Mouse (Mus musculus) kidney, adult 18-20 months (tissue): Measurements from ENCODE around the gene Tfrc.

Source experiments
- DNase-seq: peaks from one replicate; pipeline ENCODE4 v3.0.0; 2021

The Tfrc gene

DNA sequence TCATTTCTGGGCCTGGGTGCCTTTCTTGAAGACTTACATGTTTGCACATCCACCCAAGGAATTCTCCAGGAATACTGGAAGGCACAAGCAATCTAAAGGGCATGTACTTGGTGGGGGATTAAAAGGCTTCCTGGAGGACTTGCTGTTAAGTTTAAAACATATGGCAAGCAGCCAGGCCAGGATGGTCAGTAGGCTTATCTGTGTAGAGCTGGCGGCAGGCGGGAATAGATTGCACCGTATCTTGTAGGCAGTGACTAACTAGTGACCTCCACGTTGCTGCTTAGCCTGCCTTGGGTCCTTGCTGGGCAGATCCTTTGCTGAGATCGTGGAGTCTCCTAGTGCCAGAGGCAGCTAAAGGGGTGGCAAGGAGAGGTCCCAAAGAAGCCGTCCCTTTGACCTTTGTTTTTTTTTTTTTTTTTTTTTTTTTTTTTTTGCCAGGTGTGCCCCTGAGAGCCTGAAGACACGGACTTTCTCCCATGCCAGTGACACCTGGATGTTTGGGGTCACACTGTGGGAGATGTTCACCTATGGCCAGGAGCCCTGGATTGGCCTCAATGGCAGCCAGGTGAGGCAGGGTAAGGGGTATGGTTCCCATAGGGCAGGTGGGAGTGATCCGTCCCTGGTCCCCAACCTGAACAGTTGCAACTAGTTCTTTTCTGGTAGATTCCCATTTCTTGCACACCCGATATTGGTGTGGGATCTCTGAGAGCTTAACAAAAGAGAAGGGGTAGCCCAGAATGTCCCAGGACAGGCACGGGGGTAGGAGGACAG, 61.8 kb downstream of the Tfrc start:
- DNase-seq, result no peak

DNA sequence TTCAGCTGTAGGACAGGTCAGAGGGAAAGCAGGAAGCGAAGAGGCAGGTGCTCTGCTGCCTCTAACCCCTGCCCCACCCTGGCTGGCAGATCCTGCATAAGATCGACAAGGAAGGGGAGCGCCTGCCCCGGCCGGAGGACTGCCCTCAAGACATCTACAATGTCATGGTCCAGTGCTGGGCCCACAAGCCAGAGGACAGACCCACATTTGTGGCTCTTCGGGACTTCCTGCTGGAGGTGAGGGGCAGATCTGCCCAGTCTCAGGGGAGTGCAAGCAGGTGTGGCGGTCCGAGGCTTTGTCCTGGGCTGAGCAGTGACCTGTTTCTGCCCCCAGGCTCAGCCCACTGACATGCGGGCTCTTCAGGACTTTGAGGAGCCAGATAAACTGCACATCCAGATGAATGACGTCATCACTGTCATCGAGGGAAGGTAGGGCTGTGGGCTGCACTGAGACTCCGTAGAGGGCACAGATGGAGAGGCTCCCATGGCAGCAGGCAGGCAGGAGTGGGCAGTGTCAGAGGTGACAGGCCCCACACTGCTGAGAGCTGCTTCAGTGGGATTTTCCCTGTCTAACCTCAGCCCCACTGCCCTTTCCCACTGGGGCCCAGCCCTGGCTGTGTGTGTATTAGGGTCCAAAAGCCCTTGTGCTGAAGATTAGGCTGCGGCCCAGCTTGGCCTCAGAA, 62.6 kb downstream of the Tfrc start:
- DNase-seq, result no peak

DNA sequence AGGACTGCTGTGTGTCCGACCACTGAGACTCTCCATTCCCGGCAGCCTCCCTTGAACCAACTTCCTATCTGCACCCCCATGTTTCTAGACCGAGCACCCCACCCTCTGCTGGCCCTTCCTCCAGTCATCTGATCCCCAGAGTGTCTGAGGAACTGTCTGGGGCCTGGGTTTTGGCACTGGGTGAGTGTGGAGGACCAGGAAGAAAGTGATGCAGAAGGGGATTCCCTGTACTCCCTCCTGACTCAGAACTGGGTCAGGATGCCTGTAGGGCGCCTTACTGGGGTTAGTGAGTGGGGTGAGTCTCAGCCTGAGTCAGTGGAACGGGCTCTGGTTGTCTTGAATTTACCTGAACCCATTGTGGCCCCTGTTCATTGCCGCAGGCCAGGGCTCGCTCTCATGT, 63.5 kb downstream of the Tfrc start:
- no peak for DNase-seq

DNA sequence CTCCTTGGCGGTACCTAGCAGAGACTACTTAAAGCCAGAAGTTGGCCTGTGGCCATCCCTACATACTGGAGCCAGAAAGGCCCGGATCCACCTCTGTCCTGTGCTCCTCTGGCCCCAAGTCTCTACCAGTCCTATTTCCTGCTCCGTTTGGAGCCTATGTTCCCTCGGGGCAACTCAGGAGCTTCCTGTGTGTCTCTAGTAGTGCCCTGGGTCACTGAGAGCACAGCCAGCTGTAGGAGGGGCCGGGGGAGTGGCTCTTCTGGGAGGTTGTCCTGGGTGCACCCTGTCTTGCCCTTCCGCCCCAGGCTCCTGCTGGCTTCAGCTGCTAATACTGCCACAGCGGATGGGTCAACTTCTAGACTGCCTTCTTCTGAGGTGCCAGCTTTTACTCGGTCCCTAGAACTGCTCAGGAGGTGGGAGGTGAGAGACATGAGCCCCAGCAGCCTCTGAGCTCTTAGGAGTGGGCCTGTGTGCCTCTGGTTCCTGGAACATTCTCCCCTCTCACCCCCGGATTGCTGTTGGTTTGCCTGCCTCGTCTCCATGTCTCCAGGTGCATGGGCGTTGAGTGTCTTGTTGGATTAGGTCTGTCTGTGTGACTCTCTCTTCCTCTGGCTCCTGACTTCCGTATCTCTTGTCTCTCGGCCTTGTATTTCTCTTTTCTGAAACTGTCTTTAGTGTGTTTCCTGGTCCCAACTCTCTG, 64.3 kb downstream of the Tfrc start:
- peak; percentile 67 for DNase-seq

DNA sequence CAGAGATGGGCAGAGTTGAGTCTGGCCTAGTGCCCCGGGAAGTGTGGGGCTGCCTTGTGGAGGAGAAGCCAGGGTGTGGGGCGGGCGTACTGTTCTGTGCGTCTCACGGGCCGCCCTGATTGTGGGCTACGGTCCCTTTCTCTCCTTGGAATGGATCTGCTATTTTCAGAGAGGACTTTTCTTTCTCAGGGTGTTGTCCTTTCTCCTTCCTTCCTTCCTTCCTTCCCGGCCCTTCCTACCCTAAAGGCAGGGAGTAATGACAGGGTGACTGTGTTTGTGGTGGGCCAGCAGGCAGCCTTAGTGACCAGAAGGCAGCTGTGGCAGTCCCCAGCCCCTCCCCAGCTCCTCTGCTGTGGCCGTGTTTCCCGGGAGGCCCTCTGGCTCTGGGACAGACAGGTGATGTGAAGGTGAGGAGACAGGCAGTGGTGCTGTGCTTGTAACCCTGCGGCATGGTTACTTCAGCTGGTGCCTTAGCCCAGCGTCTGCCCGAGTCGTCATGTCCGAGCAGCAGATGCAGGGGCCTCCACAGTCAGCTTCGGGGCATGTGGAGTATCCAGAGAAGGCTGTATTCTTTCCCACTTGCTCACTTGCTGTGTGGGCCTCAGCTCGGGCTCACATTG, 65.5 kb downstream of the Tfrc start:
- no peak for DNase-seq

DNA sequence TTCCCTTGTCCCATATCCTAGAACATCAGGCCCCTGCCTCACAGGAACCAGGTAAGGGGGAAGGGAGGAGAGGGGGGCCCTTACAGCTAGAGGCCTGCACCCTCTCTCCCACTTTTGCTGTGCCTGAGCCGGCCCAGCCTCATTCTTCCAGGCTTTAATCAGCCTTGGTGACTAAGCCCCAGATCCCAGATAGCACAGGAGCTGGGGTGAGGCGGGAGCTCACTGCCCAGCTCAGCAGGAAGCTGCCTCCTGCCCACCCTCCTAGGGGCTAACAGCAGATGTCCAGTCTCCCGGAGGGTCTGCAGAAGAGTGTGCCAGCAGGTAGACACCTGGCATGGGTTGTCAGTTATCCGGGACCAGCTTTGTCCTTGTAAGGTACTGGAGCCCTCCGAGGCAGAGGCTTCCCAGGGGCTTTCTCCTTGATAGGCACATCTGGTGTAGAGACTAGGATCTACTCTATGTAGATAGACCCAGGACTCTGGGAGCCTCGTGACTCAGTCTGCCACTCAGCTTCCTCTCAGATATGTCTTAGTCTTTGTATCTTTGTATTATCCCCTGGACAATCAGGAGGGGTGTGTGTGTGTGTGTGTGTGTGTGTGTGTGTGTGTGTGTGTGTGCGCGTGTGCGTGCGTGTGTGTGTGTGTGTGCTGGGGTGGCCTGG, 68.5 kb downstream of the Tfrc start:
- no peak for DNase-seq

DNA sequence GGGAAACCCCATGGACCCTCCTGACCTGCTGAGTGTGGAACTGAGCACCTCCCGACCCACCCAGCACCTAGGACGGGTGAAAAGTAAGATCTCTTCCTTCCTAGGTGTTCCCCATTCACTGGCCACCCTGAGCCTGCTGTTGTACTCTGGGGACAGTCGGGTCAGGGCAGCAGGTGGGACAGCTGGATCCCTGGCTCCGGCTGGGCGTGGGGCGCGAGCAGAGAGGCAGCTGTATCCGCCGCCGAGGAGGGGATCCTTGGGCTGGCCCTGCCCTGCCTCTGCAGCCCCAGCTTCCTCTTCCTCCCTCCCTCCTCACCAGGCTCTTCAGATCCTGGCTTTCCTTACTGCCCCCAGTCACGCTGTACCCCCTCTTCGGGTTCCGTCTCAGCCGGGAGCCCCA, 69.2 kb downstream of the Tfrc start:
- no peak for DNase-seq

DNA sequence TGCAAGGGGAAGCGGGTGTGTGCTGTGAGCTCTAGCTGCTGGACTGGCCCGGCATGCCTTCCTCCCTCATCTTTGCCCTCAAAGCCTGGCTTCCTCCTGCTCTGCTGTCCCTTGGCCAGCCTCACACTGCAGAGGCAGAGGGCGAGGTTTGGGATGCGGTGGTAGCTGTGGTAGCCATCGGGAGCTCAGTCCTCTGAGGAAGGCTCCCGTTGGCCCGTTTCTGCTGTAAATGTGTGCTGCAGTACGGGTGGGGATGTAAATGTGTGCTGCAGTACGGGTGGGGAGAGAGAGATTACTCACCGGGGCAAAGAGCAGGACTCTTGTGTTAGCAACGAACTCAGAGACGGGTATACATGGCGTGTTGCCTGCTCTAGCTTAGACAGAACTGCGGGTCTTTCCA, 70.1 kb downstream of the Tfrc start:
- no peak for DNase-seq

DNA sequence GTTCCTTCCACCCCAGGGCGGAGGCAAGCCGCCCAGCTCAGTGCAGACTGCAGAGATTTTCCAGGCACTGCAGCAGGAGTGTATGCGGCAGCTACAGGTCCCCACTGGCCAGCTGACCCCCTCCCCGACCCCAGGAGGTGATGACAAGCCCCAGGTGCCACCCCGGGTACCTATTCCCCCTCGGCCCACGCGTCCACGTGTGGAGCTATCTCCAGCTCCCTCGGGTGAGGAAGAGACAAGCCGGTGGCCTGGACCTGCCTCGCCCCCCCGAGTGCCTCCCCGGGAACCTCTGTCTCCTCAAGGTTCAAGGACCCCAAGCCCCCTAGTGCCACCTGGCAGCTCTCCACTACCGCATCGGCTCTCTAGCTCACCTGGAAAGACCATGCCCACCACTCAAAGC, 71.3 kb downstream of the Tfrc start:
- no peak for DNase-seq

DNA sequence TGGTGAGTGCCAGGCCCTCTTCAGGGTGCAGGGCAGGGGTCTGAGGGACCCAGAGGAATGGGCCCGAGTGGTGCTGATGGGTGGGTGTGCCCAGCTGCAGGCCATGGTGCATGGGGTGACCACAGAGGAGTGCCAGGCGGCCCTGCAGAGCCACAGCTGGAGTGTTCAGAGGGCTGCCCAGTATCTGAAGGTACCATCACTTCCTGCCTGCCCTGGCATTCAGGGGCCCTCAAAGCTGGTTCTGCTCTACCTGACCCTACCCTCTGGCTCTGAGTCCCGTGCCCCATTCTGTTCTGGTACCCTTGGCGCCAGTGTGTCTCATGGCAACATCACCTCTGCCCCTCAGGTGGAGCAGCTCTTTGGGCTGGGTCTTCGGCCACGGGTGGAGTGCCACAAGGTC, 72.1 kb downstream of the Tfrc start:
- DNase-seq, result no peak

DNA sequence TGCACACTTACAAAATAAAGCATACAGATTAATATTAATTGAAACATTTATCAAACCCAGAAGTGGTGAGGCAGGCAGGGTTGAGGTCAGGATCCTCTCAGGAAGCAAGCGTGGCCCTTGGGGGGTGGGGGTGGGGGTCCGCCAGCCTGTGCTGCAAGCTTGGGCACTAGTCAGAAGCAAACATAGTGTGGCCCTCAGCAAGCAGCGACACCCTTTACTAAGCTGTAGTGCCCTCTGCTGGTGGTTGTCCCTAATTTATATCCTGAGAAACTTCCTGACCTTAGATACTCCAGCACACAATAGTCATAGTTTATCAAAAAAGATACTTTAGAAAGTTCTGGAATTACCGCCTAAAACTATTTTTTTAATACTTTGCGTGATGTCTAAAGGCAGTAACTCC, 73.5 kb downstream of the Tfrc start:
- peak; percentile 66 for DNase-seq
